Mouse (Mus musculus) kidney, postnatal 0 days (tissue): ENCODE results near the gene Tmem94. TPM values are rescaled to one million over a fixed set of nuclear protein-coding genes. Genes with fewer than 3 reads are reported as not detected.

Experiments
- ATAC-seq: fragments of 200-750 bp; cut with Nextera tagmentation; replicated peaks from 2 replicates; pipeline ENCODE4 v1.8.0; 2017; ENCODE audit warnings: low read depth, moderate number of reproducible peaks, moderate TSS enrichment, moderate library complexity; ENCODE audit not compliant: low FRiP score
- DNase-seq: peaks from one replicate; pipeline ENCODE4 v3.0.0-alpha.2; 2016; ENCODE audit warnings: low spot score
- H3K27ac ChIP-seq: fragments of 300-500 bp; sonication (generic); 2 replicates; pipeline ENCODE4 v1.5.1; 2014; ENCODE audit warnings: mild to moderate bottlenecking
- H3K27me3 ChIP-seq: fragments of 300-500 bp; sonication (generic); 2 replicates; pipeline ENCODE4 v1.6.1; 2014; ENCODE audit warnings: low read length, mixed read lengths; ENCODE audit not compliant: insufficient read depth
- H3K36me3 ChIP-seq: fragments of 300-500 bp; sonication (generic); 2 replicates; pipeline ENCODE4 v1.6.1; 2014; ENCODE audit warnings: low read length, mixed read lengths; ENCODE audit not compliant: insufficient read depth
- H3K4me1 ChIP-seq: fragments of 300-500 bp; sonication (generic); replicated peaks from 2 replicates; pipeline ENCODE4 v1.6.1; 2014; ENCODE audit warnings: antibody characterized with exemption, low read length, mixed read lengths; ENCODE audit not compliant: insufficient read depth
- H3K4me2 ChIP-seq: fragments of 300-500 bp; sonication (generic); 2 replicates; pipeline ENCODE4 v1.6.1; 2014; ENCODE audit warnings: mild to moderate bottlenecking, low read length, moderate library complexity, mixed read lengths
- H3K4me3 ChIP-seq: fragments of 300-500 bp; sonication (generic); replicated peaks from 2 replicates; pipeline ENCODE4 v1.5.1; 2014; ENCODE audit warnings: low read depth, low read length
- H3K9ac ChIP-seq: fragments of 300-500 bp; sonication (generic); 2 replicates; pipeline ENCODE4 v1.6.1; 2014; ENCODE audit warnings: low read depth, low read length
- H3K9me3 ChIP-seq: fragments of 300-500 bp; sonication (generic); replicated peaks from 2 replicates; pipeline ENCODE4 v1.6.1; 2016; ENCODE audit warnings: low read length, inconsistent platforms, mixed read lengths
- CTCF ChIP-seq: IDR thresholded peaks from 2 replicates; pipeline ENCODE4 v1.5.1; 2016; ENCODE audit warnings: antibody characterized with exemption, low read depth, mild to moderate bottlenecking, moderate library complexity
- WGBS: fragments of 180-500 bp; shearing (Covaris S2); extraction: QIAGEN DNeasy Blood & Tissue Kit; methylation state at CpG from one replicate; pipeline ENCODE4 v1.1.7; 2014; 5-methylcytosine and 5-hydroxymethylcytosine counted together
- polyA plus RNA-seq: library from polyadenylated mRNA; unstranded; fragments of >200 nt; fragmentation: Nextera tagmentation; extraction: Ambion mirVana; gene quantifications from 2 replicates; pipeline ENCODE4 v1.2.1, GENCODE M21; 2015

Tmem94 gene
- polyA plus RNA-seq, 1 experiment from 2014 or later, result 19.6 TPM

DNA sequence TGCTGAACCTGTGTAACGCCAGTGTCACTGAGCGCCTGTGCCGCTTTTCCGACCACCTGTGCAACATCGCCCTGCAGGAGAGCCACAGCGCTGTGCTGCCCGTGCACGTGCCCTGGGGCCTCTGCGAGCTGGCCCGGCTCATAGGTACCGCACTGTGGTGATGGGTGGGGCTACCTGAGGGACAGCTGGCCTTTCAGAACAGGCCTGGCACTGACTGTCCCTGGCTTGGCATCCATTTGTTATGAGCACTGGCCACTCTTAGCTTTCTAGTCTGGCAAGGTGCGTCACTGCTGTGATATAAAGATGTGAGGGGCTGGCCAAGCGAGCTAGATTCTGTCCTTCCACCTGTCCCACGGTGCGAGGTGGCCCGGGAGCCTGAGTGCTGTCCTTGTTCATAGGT is 26.7 kb downstream of the Tmem94 start:
- no peak for ATAC-seq
- 84% methylated on average over 16 of the region's 16 CpGs for WGBS

DNA sequence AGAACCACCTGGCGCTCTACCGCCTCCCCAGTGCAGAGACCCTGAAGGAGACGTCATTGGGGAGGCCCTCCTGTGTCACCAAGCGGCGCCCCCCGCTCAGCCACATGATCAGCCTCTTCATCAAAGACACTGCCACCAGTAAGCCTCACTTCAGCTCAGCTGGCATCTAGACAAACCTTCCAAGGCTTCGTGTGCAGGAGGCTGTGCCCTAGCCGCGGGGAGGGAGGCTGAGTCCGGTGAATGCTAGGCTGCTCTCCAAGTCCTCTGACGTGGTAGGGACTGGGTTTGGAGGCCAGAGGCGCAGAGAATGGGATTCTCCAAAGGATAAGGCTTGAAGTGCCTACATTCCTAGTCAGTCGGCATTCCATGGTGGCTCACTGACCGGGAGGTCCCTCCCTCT is 27.1 kb downstream of the Tmem94 start:
- no peak for TF ChIP-seq CTCF
- Histone ChIP-seq H3K27ac (no peak overlapping the region), H3K9me3 (no peaks in the 10 kb centered on the region), H3K4me1 (no peaks in the 10 kb centered on the region), H3K36me3 (peaks cover 67% of the 10 kb centered on the region), H3K4me3 (no peak overlapping the region), H3K4me2 (no peak overlapping the region), H3K9ac (no peak overlapping the region), H3K27me3 (no peaks in the 10 kb centered on the region)
- no peak for ATAC-seq
- no peak for DNase-seq
- WGBS, result 90% methylated on average over 14 of the region's 14 CpGs

More for the DNA sequence above, 26.7 kb downstream of the Tmem94 start:
- Histone ChIP-seq H3K9ac (no peak overlapping the region), H3K9me3 (no peaks in the 10 kb centered on the region), H3K4me1 (no peaks in the 10 kb centered on the region), H3K36me3 (peaks cover 66% of the 10 kb centered on the region), H3K4me2 (no peak overlapping the region), H3K27ac (no peak overlapping the region), H3K27me3 (no peaks in the 10 kb centered on the region), H3K4me3 (no peak overlapping the region)
- no peak for DNase-seq
- TF ChIP-seq CTCF, result no peak

DNA sequence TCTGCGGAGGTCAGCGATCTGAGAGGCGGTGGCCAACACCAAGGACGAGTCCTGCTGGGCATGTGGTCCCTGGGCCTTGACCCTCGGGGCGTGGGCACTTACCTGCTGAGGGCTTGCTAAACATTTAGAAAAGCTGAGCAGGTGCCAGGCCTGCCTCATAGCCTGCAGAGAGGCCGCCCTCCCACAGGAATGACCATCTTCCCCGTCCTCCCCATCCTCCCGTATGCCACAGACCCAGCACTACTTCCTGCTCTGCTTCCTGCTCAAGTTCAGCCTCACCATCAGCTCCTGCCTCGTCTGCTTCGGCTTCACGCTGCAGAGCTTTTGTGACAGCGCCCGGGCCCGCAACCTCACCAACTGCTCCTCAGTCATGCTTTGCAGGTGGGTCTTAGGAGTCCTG is 31.7 kb downstream of the Tmem94 start:
- no peaks in the 10 kb centered on the region for H3K4me1 ChIP-seq
- no peak for DNase-seq
- H3K4me2 ChIP-seq, result no peak overlapping the region
- no peak overlapping the region for H3K4me3 ChIP-seq
- TF ChIP-seq CTCF, result no peak
- H3K27me3 ChIP-seq, result no peaks in the 10 kb centered on the region
- H3K36me3 ChIP-seq, result peaks cover 80% of the 10 kb centered on the region
- no peaks in the 10 kb centered on the region for H3K9me3 ChIP-seq
- no peak overlapping the region for H3K27ac ChIP-seq
- no peak for ATAC-seq
- 73% methylated on average over 15 of the region's 15 CpGs for WGBS
- no peak overlapping the region for H3K9ac ChIP-seq

DNA sequence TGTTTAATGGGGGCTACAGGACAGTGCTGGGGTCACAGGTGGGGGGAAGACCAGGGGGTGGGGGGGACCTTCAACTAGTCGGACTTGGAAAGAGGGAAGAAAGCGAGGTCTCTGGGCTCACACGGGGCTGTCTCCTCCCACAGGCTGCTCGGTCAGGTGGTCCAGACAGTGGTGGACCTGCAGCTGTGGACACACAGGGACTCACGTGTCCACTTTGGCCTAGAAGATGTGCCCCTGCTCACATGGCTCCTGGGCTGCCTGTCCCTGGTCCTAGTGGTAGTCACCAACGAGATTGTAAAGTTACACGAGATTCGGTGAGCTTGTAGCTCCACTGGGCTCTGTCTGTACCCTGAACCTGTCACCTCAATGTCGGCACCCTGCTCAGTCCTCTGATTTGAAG is 32.4 kb downstream of the Tmem94 start:
- Histone ChIP-seq H3K36me3 (peaks cover 83% of the 10 kb centered on the region), H3K27ac (no peak overlapping the region), H3K4me1 (no peaks in the 10 kb centered on the region), H3K9ac (no peak overlapping the region), H3K4me3 (no peak overlapping the region), H3K27me3 (no peaks in the 10 kb centered on the region), H3K4me2 (no peak overlapping the region), H3K9me3 (no peaks in the 10 kb centered on the region)
- no peak for TF ChIP-seq CTCF
- DNase-seq (no peak), ATAC-seq (no peak)
- WGBS, result 72% methylated on average over 9 of the region's 9 CpGs

DNA sequence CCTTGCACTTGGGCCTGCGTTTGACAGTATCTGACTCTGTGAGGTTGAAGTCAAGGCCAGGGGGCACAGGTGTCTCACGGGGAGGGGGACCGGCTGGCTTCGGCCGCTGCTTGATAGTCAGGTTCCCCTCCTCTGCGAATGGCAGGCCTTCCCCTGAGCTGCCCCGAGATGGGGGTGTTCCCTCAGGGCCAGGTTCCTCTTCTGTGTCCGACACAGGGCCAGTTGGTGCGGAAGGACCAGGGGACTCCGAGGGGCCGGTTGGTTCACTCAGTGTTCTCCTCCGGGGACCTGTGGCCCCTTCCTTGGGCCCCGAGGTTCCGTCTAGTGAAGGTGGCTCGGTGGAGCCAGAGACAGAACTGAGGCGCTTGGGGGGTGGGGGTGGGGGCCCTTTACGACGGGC is 35.7 kb downstream of the Tmem94 start:
- 88% methylated on average over 18 of the region's 18 CpGs for WGBS
- ATAC-seq, result no peak
- H3K27ac ChIP-seq, result no peak overlapping the region
- no peak for TF ChIP-seq CTCF
- H3K9ac ChIP-seq, result no peak overlapping the region
- no peaks in the 10 kb centered on the region for H3K9me3 ChIP-seq
- H3K27me3 ChIP-seq, result no peaks in the 10 kb centered on the region
- peaks cover 72% of the 10 kb centered on the region for H3K36me3 ChIP-seq
- no peak overlapping the region for H3K4me2 ChIP-seq
- no peak overlapping the region for H3K4me3 ChIP-seq
- no peaks in the 10 kb centered on the region for H3K4me1 ChIP-seq
- no peak for DNase-seq

DNA sequence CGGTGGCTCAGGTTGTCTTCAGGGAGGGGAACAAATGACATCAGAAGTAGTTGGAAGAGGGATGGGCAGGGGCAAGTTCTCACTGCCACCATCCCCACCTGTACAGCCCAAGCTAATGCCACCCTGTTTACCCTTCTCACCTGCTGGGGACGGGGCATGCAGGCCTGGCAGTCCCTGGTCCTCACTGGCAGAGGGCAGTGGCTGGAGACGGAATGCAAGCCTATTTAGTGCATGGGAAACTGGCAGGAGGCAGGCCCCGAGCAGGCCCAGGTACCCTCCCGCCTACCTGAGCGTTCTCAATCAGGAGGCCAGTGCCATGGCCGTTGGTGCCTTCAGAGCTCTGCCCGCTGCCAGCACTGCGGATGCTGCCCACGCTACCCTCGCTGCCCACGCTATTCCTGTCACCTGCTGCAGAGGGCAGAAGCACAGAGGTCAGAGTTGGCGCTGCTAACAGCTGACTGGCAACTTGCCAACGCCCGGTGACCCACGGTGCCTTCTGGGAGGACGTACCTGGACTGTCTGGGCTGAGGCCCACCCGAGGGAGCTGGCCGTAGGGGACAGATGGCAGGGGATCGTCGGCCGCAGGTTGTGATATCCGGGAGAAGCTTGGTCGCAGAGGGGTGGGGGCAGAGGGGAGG is 38.0 kb downstream of the Tmem94 start:
- DNase-seq (no peak), ATAC-seq (no peak)
- TF ChIP-seq CTCF, result no peak
- no peak overlapping the region for H3K9ac ChIP-seq
- no peak overlapping the region for H3K4me2 ChIP-seq
- no peak overlapping the region for H3K4me3 ChIP-seq
- WGBS, result 78% methylated on average over 24 of the region's 24 CpGs
- H3K4me1 ChIP-seq, result no peaks in the 10 kb centered on the region
- no peaks in the 10 kb centered on the region for H3K27me3 ChIP-seq
- peaks cover 64% of the 10 kb centered on the region for H3K36me3 ChIP-seq
- no peak overlapping the region for H3K27ac ChIP-seq
- no peaks in the 10 kb centered on the region for H3K9me3 ChIP-seq

DNA sequence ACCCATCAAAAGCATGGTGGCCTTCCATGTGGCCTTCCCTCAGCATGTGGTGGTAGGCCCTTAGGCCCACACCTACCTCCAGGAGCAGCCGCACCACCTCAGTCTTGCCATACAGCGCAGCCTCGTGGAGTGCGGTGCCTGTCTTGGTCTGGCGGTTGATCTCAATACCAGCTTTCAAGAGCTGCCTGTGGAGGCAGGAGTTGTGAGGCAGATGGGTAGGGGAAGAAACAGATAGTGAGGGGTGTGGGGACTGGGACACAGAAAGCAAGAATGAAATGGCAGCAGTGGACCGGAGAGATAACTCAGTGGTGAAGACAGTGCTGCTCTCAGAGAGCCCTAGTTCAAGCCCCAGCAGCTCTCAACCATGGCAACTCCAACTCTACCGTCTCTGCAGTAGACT is 39.8 kb downstream of the Tmem94 start:
- H3K36me3 ChIP-seq, result peaks cover 53% of the 10 kb centered on the region
- peaks cover 12% of the 10 kb centered on the region for H3K4me1 ChIP-seq
- H3K27ac ChIP-seq, result no peak overlapping the region
- H3K4me3 ChIP-seq, result no peak overlapping the region
- no peaks in the 10 kb centered on the region for H3K9me3 ChIP-seq
- no peak for TF ChIP-seq CTCF
- 95% methylated on average over 7 of the region's 7 CpGs for WGBS
- ATAC-seq (no peak), DNase-seq (no peak)
- no peak overlapping the region for H3K9ac ChIP-seq
- H3K4me2 ChIP-seq, result no peak overlapping the region
- H3K27me3 ChIP-seq, result no peaks in the 10 kb centered on the region
